Mouse (Mus musculus): ENCODE results near the gene Reep1.

- TF ChIP-seq CTCF (IDR thresholded peaks at IDR 0.05): no peak
- TF ChIP-seq EP300 (IDR thresholded peaks at IDR 0.05): no peak
Measured at GRCm38 (mm10) chr6:71664511-71664910, 42.9 kb upstream of the Reep1 start.

Data from lung, postnatal 0 days (tissue).